Mouse (Mus musculus): ENCODE measurements around the gene Slc44a5. TPM values are rescaled to one million over a fixed set of nuclear protein-coding genes. Genes with fewer than 3 reads are reported as not detected.

Slc44a5 gene
- total RNA-seq, 1 experiment = 0.09 TPM

DNA sequence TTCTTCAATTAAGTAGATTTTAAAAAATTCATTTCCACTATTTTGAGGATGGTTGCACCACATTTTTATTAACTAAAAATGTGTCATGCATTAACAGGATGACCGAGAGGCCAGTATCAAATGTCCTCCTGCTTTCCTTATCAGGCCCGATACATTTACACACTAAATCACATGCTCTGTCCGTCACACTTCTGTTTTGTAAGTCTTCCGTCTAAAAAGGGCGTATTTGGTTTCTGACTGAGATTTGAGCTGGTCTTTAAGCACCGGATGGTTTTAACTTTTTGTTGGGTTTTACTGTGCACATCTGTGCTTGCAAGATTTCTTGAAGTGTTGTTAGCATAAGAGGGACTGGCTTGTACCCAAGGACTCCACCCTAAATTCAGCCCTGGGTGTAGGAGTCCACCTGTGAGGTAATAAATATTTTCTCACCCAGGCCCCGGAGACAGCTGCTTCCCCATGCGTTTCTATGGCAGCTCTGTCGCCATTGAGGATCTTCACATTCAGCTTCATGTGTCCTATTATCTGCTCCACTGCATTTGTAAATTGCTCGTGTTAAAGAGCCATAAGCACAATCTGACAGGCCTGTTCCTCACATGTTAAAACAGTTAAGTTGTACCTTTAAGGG, 237.3 kb downstream of the Slc44a5 start:
- in situ Hi-C loops (cut with MboI; ENCODE audit: low sequenced_read_pairs in 2 of 2, unreplicated experiment in 2 of 2) = no loop called here
- Histone ChIP-seq H3K27ac (ENCODE audit: insufficient read depth, low read depth, low read length, poor library complexity, severe bottlenecking) (no peak overlapping the region), H3K4me1 (ENCODE audit: control insufficient read depth in 2 of 2, insufficient read depth in 2 of 2, low read length in 2 of 2, poor library complexity in 1 of 2) (no peaks in the 10 kb centered on the region), H3K4me3 (ENCODE audit: insufficient read depth in 1 of 2, low read depth in 1 of 2, low read length in 2 of 2, poor library complexity in 1 of 2, severe bottlenecking in 1 of 2) (no peak overlapping the region), H3K9ac (ENCODE audit: insufficient read depth, low read depth, low read length, poor library complexity, severe bottlenecking) (no peak overlapping the region), H3K9me3 (ENCODE audit: control insufficient read depth, insufficient read depth, low read depth, low read length) (no peaks in the 10 kb centered on the region), H3K36me3 (ENCODE audit: control insufficient read depth, insufficient read depth, low read length, poor library complexity, severe bottlenecking) (no peaks in the 10 kb centered on the region)
- DNase-seq (ENCODE audit: low read depth, low spot score) = no peak
- TF ChIP-seq CHD2 (IDR thresholded peaks at IDR 0.05; ENCODE audit: low read depth, low read length) (no peak), ZC3H11A (IDR thresholded peaks at IDR 0.05; ENCODE audit: borderline replicate concordance, low read depth, low read length) (no peak), ZNF384 (IDR thresholded peaks at IDR 0.05; ENCODE audit: low read depth, low read length) (no peak), HCFC1 (IDR thresholded peaks at IDR 0.05; ENCODE audit: borderline replicate concordance, insufficient read depth, low read length) (no peak), MAFK (IDR thresholded peaks at IDR 0.05; ENCODE audit: insufficient read depth, low read depth, low read length) (no peak)

GRCm38 (mm10) chr3:154212551-154212950, 239.3 kb downstream of the Slc44a5 start:
- Histone ChIP-seq H3K9ac (ENCODE audit: insufficient read depth, low read depth, low read length, poor library complexity, severe bottlenecking) (no peak overlapping the region), H3K4me1 (ENCODE audit: control insufficient read depth in 2 of 2, insufficient read depth in 2 of 2, low read length in 2 of 2, poor library complexity in 1 of 2) (no peaks in the 10 kb centered on the region), H3K36me3 (ENCODE audit: control insufficient read depth, insufficient read depth, low read length, poor library complexity, severe bottlenecking) (no peaks in the 10 kb centered on the region), H3K9me3 (ENCODE audit: control insufficient read depth, insufficient read depth, low read depth, low read length) (no peaks in the 10 kb centered on the region), H3K4me3 (ENCODE audit: insufficient read depth in 1 of 2, low read depth in 1 of 2, low read length in 2 of 2, poor library complexity in 1 of 2, severe bottlenecking in 1 of 2) (no peak overlapping the region), H3K27ac (ENCODE audit: insufficient read depth, low read depth, low read length, poor library complexity, severe bottlenecking) (no peak overlapping the region)
- TF ChIP-seq CHD2 (IDR thresholded peaks at IDR 0.05; ENCODE audit: low read depth, low read length) (no peak), ZC3H11A (IDR thresholded peaks at IDR 0.05; ENCODE audit: borderline replicate concordance, low read depth, low read length) (no peak), MAFK (IDR thresholded peaks at IDR 0.05; ENCODE audit: insufficient read depth, low read depth, low read length) (no peak), HCFC1 (IDR thresholded peaks at IDR 0.05; ENCODE audit: borderline replicate concordance, insufficient read depth, low read length) (no peak), ZNF384 (IDR thresholded peaks at IDR 0.05; ENCODE audit: low read depth, low read length) (no peak)
- in situ Hi-C loops (cut with MboI; ENCODE audit: low sequenced_read_pairs in 2 of 2, unreplicated experiment in 2 of 2) = no loop called here
- no peak for DNase-seq (ENCODE audit: low read depth, low spot score)

GRCm38 (mm10) chr3:154215309-154215708, 242.1 kb downstream of the Slc44a5 start:
- H3K36me3 ChIP-seq (ENCODE audit: control insufficient read depth, insufficient read depth, low read length, poor library complexity, severe bottlenecking) = no peaks in the 10 kb centered on the region
- no peak overlapping the region for H3K9ac ChIP-seq (ENCODE audit: insufficient read depth, low read depth, low read length, poor library complexity, severe bottlenecking)
- in situ Hi-C loops (cut with MboI; ENCODE audit: low sequenced_read_pairs in 2 of 2, unreplicated experiment in 2 of 2) = no loop called here
- H3K27ac ChIP-seq (ENCODE audit: insufficient read depth, low read depth, low read length, poor library complexity, severe bottlenecking) = no peak overlapping the region
- TF ChIP-seq HCFC1 (IDR thresholded peaks at IDR 0.05; ENCODE audit: borderline replicate concordance, insufficient read depth, low read length) (no peak), ZNF384 (IDR thresholded peaks at IDR 0.05; ENCODE audit: low read depth, low read length) (no peak)
- no peak for DNase-seq (ENCODE audit: low read depth, low spot score)
- no peaks in the 10 kb centered on the region for H3K9me3 ChIP-seq (ENCODE audit: control insufficient read depth, insufficient read depth, low read depth, low read length)
- no peak overlapping the region for H3K4me3 ChIP-seq (ENCODE audit: insufficient read depth in 1 of 2, low read depth in 1 of 2, low read length in 2 of 2, poor library complexity in 1 of 2, severe bottlenecking in 1 of 2)
- H3K4me1 ChIP-seq (ENCODE audit: control insufficient read depth in 2 of 2, insufficient read depth in 2 of 2, low read length in 2 of 2, poor library complexity in 1 of 2) = no peaks in the 10 kb centered on the region

GRCm38 (mm10) chr3:154215779-154216178, 242.5 kb downstream of the Slc44a5 start:
- TF ChIP-seq CHD2 (IDR thresholded peaks at IDR 0.05; ENCODE audit: low read depth, low read length) = no peak
- TF ChIP-seq MAFK (IDR thresholded peaks at IDR 0.05; ENCODE audit: insufficient read depth, low read depth, low read length) = no peak
- TF ChIP-seq ZC3H11A (IDR thresholded peaks at IDR 0.05; ENCODE audit: borderline replicate concordance, low read depth, low read length) = no peak
- TF ChIP-seq HCFC1 (IDR thresholded peaks at IDR 0.05; ENCODE audit: borderline replicate concordance, insufficient read depth, low read length) = no peak
- TF ChIP-seq ZNF384 (IDR thresholded peaks at IDR 0.05; ENCODE audit: low read depth, low read length) = no peak
- H3K27ac ChIP-seq (ENCODE audit: insufficient read depth, low read depth, low read length, poor library complexity, severe bottlenecking) = no peak overlapping the region
- no peak overlapping the region for H3K4me3 ChIP-seq (ENCODE audit: insufficient read depth in 1 of 2, low read depth in 1 of 2, low read length in 2 of 2, poor library complexity in 1 of 2, severe bottlenecking in 1 of 2)
- H3K9ac ChIP-seq (ENCODE audit: insufficient read depth, low read depth, low read length, poor library complexity, severe bottlenecking) = no peak overlapping the region
- no peaks in the 10 kb centered on the region for H3K36me3 ChIP-seq (ENCODE audit: control insufficient read depth, insufficient read depth, low read length, poor library complexity, severe bottlenecking)
- no peaks in the 10 kb centered on the region for H3K4me1 ChIP-seq (ENCODE audit: control insufficient read depth in 2 of 2, insufficient read depth in 2 of 2, low read length in 2 of 2, poor library complexity in 1 of 2)
- no peaks in the 10 kb centered on the region for H3K9me3 ChIP-seq (ENCODE audit: control insufficient read depth, insufficient read depth, low read depth, low read length)
- in situ Hi-C loops (cut with MboI; ENCODE audit: low sequenced_read_pairs in 2 of 2, unreplicated experiment in 2 of 2) = no loop called here
- no peak for DNase-seq (ENCODE audit: low read depth, low spot score)

DNA sequence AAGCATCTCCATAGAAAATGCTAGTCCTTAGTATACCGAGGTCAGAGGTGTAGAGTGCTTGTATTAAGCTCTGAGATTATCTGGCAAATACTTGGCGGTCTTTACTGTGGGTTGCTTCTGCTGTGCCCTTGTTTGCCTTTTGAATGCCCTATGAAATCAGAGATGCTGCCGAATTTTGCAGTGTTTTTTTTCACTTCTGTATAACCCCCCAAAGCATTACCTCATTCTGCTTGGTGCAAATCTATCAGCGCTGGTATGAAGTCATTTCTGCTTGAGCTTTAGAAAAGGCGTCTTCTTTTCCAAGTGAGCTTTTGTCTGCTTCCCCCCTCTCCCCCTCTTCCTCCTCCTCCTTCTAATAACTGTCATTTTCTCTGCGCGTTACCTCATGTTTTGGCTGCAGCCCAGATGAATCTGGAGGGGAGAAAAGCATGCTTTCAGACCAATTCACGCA, 248.9 kb downstream of the Slc44a5 start:
- in situ Hi-C loops (cut with MboI; ENCODE audit: low sequenced_read_pairs in 2 of 2, unreplicated experiment in 2 of 2) = loop anchor here in 1 of 2 experiments (10.0 kb wide), 2 partner anchors 227 to 257 kb away; no protein-coding TSS in a partner anchor
- H3K27ac ChIP-seq (ENCODE audit: insufficient read depth, low read depth, low read length, poor library complexity, severe bottlenecking) = no peak overlapping the region
- H3K9ac ChIP-seq (ENCODE audit: insufficient read depth, low read depth, low read length, poor library complexity, severe bottlenecking) = no peak overlapping the region
- no peak for DNase-seq (ENCODE audit: low read depth, low spot score)
- no peak overlapping the region for H3K4me3 ChIP-seq (ENCODE audit: insufficient read depth in 1 of 2, low read depth in 1 of 2, low read length in 2 of 2, poor library complexity in 1 of 2, severe bottlenecking in 1 of 2)
- TF ChIP-seq ZC3H11A (IDR thresholded peaks at IDR 0.05; ENCODE audit: borderline replicate concordance, low read depth, low read length) (no peak), ZNF384 (IDR thresholded peaks at IDR 0.05; ENCODE audit: low read depth, low read length) (no peak), MAFK (IDR thresholded peaks at IDR 0.05; ENCODE audit: insufficient read depth, low read depth, low read length) (no peak), CHD2 (IDR thresholded peaks at IDR 0.05; ENCODE audit: low read depth, low read length) (no peak), HCFC1 (IDR thresholded peaks at IDR 0.05; ENCODE audit: borderline replicate concordance, insufficient read depth, low read length) (no peak)
- H3K36me3 ChIP-seq (ENCODE audit: control insufficient read depth, insufficient read depth, low read length, poor library complexity, severe bottlenecking) = no peaks in the 10 kb centered on the region
- H3K9me3 ChIP-seq (ENCODE audit: control insufficient read depth, insufficient read depth, low read depth, low read length) = no peaks in the 10 kb centered on the region
- no peaks in the 10 kb centered on the region for H3K4me1 ChIP-seq (ENCODE audit: control insufficient read depth in 2 of 2, insufficient read depth in 2 of 2, low read length in 2 of 2, poor library complexity in 1 of 2)
